Mouse (Mus musculus) ES-E14 (cell line): ENCODE measurements around the gene Pigu. TPM values are rescaled to one million over a fixed set of nuclear protein-coding genes. Genes with fewer than 3 reads are reported as not detected.

Experiments used
- DNase-seq: peaks from one replicate; pipeline ENCODE4 v3.0.0-alpha.2; 2013; ENCODE audit warnings: low read depth, low spot score
- H3K27ac ChIP-seq: 2 replicates; pipeline ENCODE4 v1.5.1; 2012; ENCODE audit warnings: low read depth, mild to moderate bottlenecking, low read length, moderate library complexity, mixed read lengths; ENCODE audit not compliant: poor library complexity, insufficient read depth, severe bottlenecking
- H3K36me3 ChIP-seq: 2 replicates; pipeline ENCODE4 v1.6.1; 2012; ENCODE audit warnings: mild to moderate bottlenecking, low read length, moderate library complexity, mixed read lengths; ENCODE audit not compliant: control insufficient read depth, poor library complexity, insufficient read depth, severe bottlenecking
- H3K4me1 ChIP-seq, 2 experiments: fragments of 150-350 bp in 1 of 2; sonication (generic) in 1 of 2; 2 replicates each; pipeline ENCODE4 v1.6.1; 2012; ENCODE audit warnings: low read length in 2 of 2, mild to moderate bottlenecking in 1 of 2, mixed read lengths in 1 of 2; ENCODE audit not compliant: control insufficient read depth in 2 of 2, insufficient read depth in 2 of 2, poor library complexity in 1 of 2
- H3K4me3 ChIP-seq, 2 experiments: fragments of 150-350 bp in 1 of 2; sonication (generic) in 1 of 2; 2 replicates each; pipeline ENCODE4 v1.5.1; 2012; ENCODE audit warnings: low read length in 2 of 2, low read depth in 1 of 2, mild to moderate bottlenecking in 1 of 2, mixed read lengths in 1 of 2; ENCODE audit not compliant: insufficient read depth in 1 of 2, poor library complexity in 1 of 2, severe bottlenecking in 1 of 2
- H3K9ac ChIP-seq: 2 replicates; pipeline ENCODE4 v1.6.1; 2012; ENCODE audit warnings: low read depth, mild to moderate bottlenecking, low read length, mixed read lengths; ENCODE audit not compliant: poor library complexity, insufficient read depth, severe bottlenecking
- H3K9me3 ChIP-seq: fragments of 150-350 bp; sonication (generic); 2 replicates; pipeline ENCODE4 v1.6.1; 2012; ENCODE audit warnings: low read depth, mild to moderate bottlenecking, low read length; ENCODE audit not compliant: control insufficient read depth, insufficient read depth
- CHD2 ChIP-seq: IDR thresholded peaks from 2 replicates; pipeline ENCODE4 v1.6.1; 2014; ENCODE audit warnings: mild to moderate bottlenecking, low read depth, low read length, inconsistent platforms
- HCFC1 ChIP-seq: IDR thresholded peaks from 2 replicates; pipeline ENCODE4 v1.6.1; 2012; ENCODE audit warnings: low read length, inconsistent platforms, borderline replicate concordance; ENCODE audit not compliant: insufficient read depth
- MAFK ChIP-seq: IDR thresholded peaks from 2 replicates; pipeline ENCODE4 v1.6.1; 2014; ENCODE audit warnings: mild to moderate bottlenecking, low read depth, low read length, inconsistent platforms; ENCODE audit not compliant: insufficient read depth
- ZC3H11A ChIP-seq: IDR thresholded peaks from 2 replicates; pipeline ENCODE4 v1.6.1; 2012; ENCODE audit warnings: low read depth, mild to moderate bottlenecking, inconsistent platforms, low read length, borderline replicate concordance
- ZNF384 ChIP-seq: IDR thresholded peaks from 2 replicates; pipeline ENCODE4 v1.6.1; 2012; ENCODE audit warnings: low read depth, low read length, inconsistent platforms
- in situ Hi-C, 2 experiments: fragments of 600-800 bp; cut with MboI; formaldehyde crosslinking; loops; one replicate each; pipeline ENCODE4 v1.15.1; 2025; ENCODE audit warnings: low sequenced_read_pairs in 2 of 2, inconsistent platforms in 1 of 2; ENCODE audit not compliant: unreplicated experiment in 2 of 2
- total RNA-seq: library from RNA; depleted of rRNA; stranded (reverse); fragments of 300-350 nt; gene quantifications from 2 replicates; pipeline ENCODE4 v1.2.3, GENCODE M21; 2012

The Pigu gene
- total RNA-seq, 1 experiment: 26.3 TPM

DNA sequence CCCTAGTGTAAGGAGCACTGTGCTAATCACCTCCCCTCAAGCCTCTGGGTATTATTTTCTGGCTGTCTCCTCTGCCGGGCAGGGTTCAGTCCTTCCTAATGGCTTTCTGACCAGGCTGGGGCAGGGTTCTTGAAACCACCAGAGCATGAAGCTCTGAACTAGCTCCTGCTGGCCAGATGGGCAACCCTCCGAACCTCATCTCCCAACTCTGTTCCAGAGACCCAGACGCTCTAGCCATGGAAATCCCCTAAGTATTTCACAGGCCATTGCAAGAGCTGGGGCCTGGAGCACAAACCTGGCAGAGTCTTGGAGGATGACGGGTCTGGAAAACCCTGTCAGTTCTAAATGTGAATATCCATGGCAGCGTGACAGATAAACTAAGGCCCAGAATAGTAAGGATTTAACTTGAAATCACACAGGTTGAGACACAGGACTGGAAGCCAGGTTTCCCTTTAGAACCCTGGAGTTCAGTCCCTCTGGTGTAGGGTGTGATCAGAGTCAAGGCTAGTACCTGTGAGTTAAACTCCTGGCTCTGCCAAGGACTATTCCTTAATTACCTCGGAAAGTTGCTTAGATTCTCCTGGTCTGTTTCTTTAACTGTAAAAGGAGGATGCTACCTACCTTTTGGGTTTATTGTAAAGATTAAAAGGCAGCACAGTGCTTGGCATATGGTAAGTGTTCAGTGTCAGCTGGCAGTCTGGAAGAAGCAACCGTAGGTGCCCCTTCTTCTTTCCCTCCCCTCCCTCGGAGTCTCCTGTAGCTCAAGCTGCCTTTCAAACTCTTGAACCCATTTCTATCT is 23.2 kb upstream of the Pigu start, which contains the start of gene Trp53inp2:
Gene Trp53inp2 (plus strand): TSS at position 799 of the 799 bp plus-strand sequence.
- H3K4me1 ChIP-seq: no peaks in the 10 kb centered on the region; a peak in 1 of 4 replicates
- no peak for TF ChIP-seq ZC3H11A
- no peak for TF ChIP-seq HCFC1
- no peak for TF ChIP-seq MAFK
- TF ChIP-seq CHD2: no peak
- TF ChIP-seq ZNF384: no peak
- peak within 1 kb of the TSS; percentile 84 for H3K9ac ChIP-seq
- H3K9me3 ChIP-seq: no peaks in the 10 kb centered on the region
- peak within 1 kb of the TSS; percentile 90; the same call in 1 of the 2 replicates for H3K27ac ChIP-seq
- no peak for DNase-seq
- H3K36me3 ChIP-seq: no peaks in the 10 kb centered on the region
- in situ Hi-C loops: no loop called here
- peak within 1 kb of the TSS; percentile 93 to 95 for H3K4me3 ChIP-seq

DNA sequence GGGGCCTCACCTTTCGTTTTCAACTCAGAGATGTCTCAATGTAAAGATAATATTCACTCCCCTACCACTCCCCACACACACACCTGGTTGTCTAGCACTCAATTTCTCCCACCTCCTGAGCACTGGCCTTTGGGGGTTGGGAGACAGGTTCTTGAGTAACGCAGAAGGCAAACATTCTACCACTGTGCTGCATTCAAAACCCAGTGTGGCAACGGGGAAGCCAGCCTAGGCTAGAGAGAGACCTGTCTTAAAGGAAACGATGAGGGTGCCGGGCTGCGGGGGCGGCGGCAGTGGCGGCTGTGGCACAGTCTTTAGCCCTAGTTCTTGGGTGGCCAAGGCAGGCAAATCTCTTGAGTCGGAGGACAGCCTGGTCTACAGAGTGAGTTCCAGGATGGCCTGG is 19.0 kb upstream of the Pigu start:
- no peak for DNase-seq
- in situ Hi-C loops: no loop called here
- no peak for TF ChIP-seq ZNF384
- Histone ChIP-seq H3K36me3 (no peaks in the 10 kb centered on the region), H3K9ac (no peak overlapping the region), H3K4me3 (no peak overlapping the region), H3K9me3 (no peaks in the 10 kb centered on the region), H3K27ac (no peak overlapping the region), H3K4me1 (no peaks in the 10 kb centered on the region; a peak in 1 of 4 replicates)

DNA sequence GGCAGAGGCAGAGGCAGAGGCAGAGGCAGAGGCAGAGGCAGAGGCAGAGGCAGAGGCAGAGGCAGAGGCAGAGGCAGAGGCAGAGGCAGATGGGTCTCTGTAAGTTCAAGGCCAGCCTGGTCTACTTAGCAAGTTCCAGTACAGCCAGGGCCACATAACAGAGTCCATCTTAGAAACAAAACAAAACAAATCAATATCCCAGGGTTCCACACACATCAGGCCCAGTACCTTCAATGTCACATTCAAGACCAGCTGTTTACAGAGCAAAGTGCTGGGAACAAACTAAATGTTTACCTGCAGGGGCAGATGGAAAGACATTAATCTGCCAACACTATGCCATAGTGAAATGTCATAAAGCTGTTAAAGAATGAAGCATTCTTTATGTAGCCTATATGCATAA is 17.3 kb upstream of the Pigu start:
- DNase-seq: no peak
- no peak overlapping the region for H3K4me3 ChIP-seq
- H3K27ac ChIP-seq: no peak overlapping the region
- H3K4me1 ChIP-seq: no peaks in the 10 kb centered on the region; a peak in 1 of 4 replicates
- H3K36me3 ChIP-seq: no peaks in the 10 kb centered on the region
- in situ Hi-C loops: no loop called here
- H3K9ac ChIP-seq: no peak overlapping the region
- TF ChIP-seq ZC3H11A: no peak
- TF ChIP-seq CHD2: no peak
- no peak for TF ChIP-seq HCFC1
- no peak for TF ChIP-seq ZNF384
- TF ChIP-seq MAFK: no peak
- no peaks in the 10 kb centered on the region for H3K9me3 ChIP-seq

DNA sequence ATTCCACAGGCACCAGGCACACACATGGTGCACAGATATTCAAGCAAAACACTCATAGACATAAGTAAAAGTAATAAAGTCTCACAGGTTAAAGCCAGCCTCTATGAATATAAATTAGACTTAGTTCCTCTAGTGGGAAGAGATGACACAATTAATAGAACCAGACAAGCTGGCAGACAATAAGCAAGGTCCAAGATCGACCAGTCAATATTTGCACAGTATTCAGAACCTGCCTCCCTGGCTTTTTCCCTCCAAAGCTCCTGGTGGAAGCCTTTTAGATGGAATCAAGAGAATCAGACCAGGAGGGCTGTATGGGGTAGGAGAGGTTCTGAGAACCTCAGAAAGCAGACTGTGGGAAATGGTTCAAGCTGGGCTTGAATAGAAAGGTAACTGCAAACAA is 16.7 kb upstream of the Pigu start:
- no peak overlapping the region for H3K9ac ChIP-seq
- no peak overlapping the region for H3K27ac ChIP-seq

More for the DNA sequence above, 16.7 kb upstream of the Pigu start:
- TF ChIP-seq CHD2: no peak
- no peak for TF ChIP-seq HCFC1
- no peak for TF ChIP-seq ZC3H11A
- no peak for TF ChIP-seq MAFK
- TF ChIP-seq ZNF384: no peak
- DNase-seq: no peak
- Histone ChIP-seq H3K4me3 (no peak overlapping the region), H3K4me1 (no peaks in the 10 kb centered on the region; a peak in 1 of 4 replicates), H3K9me3 (no peaks in the 10 kb centered on the region), H3K36me3 (no peaks in the 10 kb centered on the region)
- in situ Hi-C loops: no loop called here
